Mouse (Mus musculus) naive thymus-derived CD4-positive, alpha-beta T cell, adult 5 months (primary cell): Measurements from ENCODE around the gene Rnf213. TPM values are rescaled to one million over a fixed set of nuclear protein-coding genes. Genes with fewer than 3 reads are reported as not detected.

Source experiments
- polyA plus RNA-seq: library from polyadenylated mRNA; unstranded; fragments of 100-300 nt; shearing (Covaris generic); gene quantifications from one replicate; pipeline ENCODE4 v1.2.1, GENCODE M21; 2017

Gene Rnf213
- polyA plus RNA-seq, result 13.9 TPM

DNA sequence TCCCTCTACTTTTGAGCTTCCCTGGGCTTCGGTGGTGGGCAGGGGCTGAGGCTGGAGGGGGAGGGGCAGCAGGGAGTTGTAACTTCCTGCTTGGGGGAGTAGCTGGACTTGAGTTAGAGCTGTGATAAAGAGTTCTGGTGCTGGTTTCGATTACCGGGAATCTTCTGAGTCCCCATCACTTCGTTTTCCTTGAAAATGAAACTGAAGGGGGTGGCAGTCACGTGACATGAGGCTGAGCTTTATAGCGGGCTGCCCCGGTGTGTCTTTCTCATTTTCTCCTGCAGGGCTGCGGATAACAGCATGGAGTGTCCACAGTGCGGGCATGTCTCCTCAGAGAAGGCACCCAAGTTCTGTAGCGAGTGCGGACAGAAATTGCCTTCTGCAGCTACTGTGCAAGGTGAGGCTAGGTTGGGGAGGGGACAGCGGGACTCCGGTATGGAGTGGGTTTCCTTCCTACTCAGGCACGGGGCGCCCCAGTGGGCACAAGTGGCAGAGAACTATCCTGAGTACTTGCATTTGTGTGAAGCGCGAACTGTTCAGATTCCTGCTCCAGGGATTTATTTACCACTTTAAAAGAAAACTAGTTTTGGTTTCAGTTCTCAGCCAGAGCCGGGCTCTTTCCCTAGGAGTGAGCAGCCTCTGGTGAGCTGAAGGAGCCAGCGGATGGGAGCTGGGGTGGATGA is at the start of gene Rnf213:
Rnf213 (plus strand) TSS at position 301 of the 683 bp plus-strand sequence.

GRCm38 (mm10) chr11:119355443-119356385 is 37.2 kb upstream of the Rnf213 start, which contains the start of the genes Sgsh and Slc26a11:
Sgsh (minus strand) TSS chr11:119355536.
Slc26a11 (plus strand) TSS chr11:119355557.

GRCm38 (mm10) chr11:119490861-119491689 is 98.2 kb downstream of the Rnf213 start, which contains the start of gene Endov:
Endov (plus strand) TSS chr11:119491347.

Other genes with a start within 250 kb of the Rnf213 start
- gene Tbc1d16, start 164.6 kb upstream of the Rnf213 start, polyA plus RNA-seq, result 0.58 TPM
- 0.87 TPM for gene Ccdc40, start 164.5 kb upstream of the Rnf213 start, polyA plus RNA-seq
- gene Gaa, start 125.2 kb upstream of the Rnf213 start, polyA plus RNA-seq, result 28.3 TPM
- gene Eif4a3, start 93.0 kb upstream of the Rnf213 start, polyA plus RNA-seq, result 300 TPM
- not detected for gene Card14, start 85.3 kb upstream of the Rnf213 start, polyA plus RNA-seq
- 8.1 TPM for gene Sgsh, start 37.6 kb upstream of the Rnf213 start, polyA plus RNA-seq
- gene Slc26a11, start 37.5 kb upstream of the Rnf213 start, polyA plus RNA-seq, result 33.0 TPM
- gene Endov, start 98.2 kb downstream of the Rnf213 start, polyA plus RNA-seq, result 22.0 TPM
- gene Nptx1, start 154.7 kb downstream of the Rnf213 start, polyA plus RNA-seq, result 0.12 TPM
- gene Rptor, start 209.8 kb downstream of the Rnf213 start, polyA plus RNA-seq, result 30.9 TPM